Mouse (Mus musculus) embryonic facial prominence, embryonic 14.5 days (tissue): ENCODE measurements around the gene Dact2. TPM values are rescaled to one million over a fixed set of nuclear protein-coding genes. Genes with fewer than 3 reads are reported as not detected.
A peak's percentile ranks its signal among the peaks of the same experiment; 100 is the strongest.

Experiments used
- ATAC-seq: fragments of 200-750 bp; cut with Nextera tagmentation; 2 replicates; pipeline ENCODE4 v1.8.0; 2017; ENCODE audit warnings: low read depth, moderate number of reproducible peaks, moderate TSS enrichment
- DNase-seq: peaks from one replicate; pipeline ENCODE4 v3.0.0-alpha.2; 2015; ENCODE audit warnings: low spot score
- H3K27ac ChIP-seq: fragments of 300-500 bp; sonication (generic); replicated peaks from 2 replicates; pipeline ENCODE4 v1.5.1; 2014; ENCODE audit warnings: low read depth, mild to moderate bottlenecking, low read length, moderate library complexity
- H3K27me3 ChIP-seq: fragments of 300-500 bp; sonication (generic); replicated peaks from 2 replicates; pipeline ENCODE4 v1.6.1; 2014; ENCODE audit warnings: low read length; ENCODE audit not compliant: control insufficient read depth, insufficient read depth
- H3K36me3 ChIP-seq: fragments of 300-500 bp; sonication (generic); 2 replicates; pipeline ENCODE4 v1.6.1; 2014; ENCODE audit warnings: low read length, mixed read lengths; ENCODE audit not compliant: control insufficient read depth, insufficient read depth
- H3K4me1 ChIP-seq: fragments of 300-500 bp; sonication (generic); 2 replicates; pipeline ENCODE4 v1.6.1; 2014; ENCODE audit warnings: antibody characterized with exemption, low read length; ENCODE audit not compliant: control insufficient read depth, insufficient read depth
- H3K4me2 ChIP-seq: fragments of 300-500 bp; sonication (generic); 2 replicates; pipeline ENCODE4 v1.6.1; 2014; ENCODE audit warnings: low read depth, mild to moderate bottlenecking, low read length, moderate library complexity, mixed read lengths
- H3K4me3 ChIP-seq: fragments of 300-500 bp; sonication (generic); 2 replicates; pipeline ENCODE4 v1.5.1; 2014; ENCODE audit warnings: low read depth, mild to moderate bottlenecking, low read length
- H3K9ac ChIP-seq: fragments of 300-500 bp; sonication (generic); 2 replicates; pipeline ENCODE4 v1.6.1; 2014; ENCODE audit warnings: low read depth, mild to moderate bottlenecking, low read length, moderate library complexity, mixed read lengths
- H3K9me3 ChIP-seq: fragments of 300-500 bp; sonication (generic); 2 replicates; pipeline ENCODE4 v1.6.1; 2016; ENCODE audit warnings: low read length; ENCODE audit not compliant: control insufficient read depth
- WGBS: fragments of 180-500 bp; shearing (Covaris S2); extraction: QIAGEN DNeasy Blood & Tissue Kit; methylation state at CpG from one replicate; pipeline ENCODE4 v1.1.7; 2014; 5-methylcytosine and 5-hydroxymethylcytosine counted together
- polyA plus RNA-seq: library from polyadenylated mRNA; unstranded; fragments of >200 nt; fragmentation: Nextera tagmentation; extraction: Ambion mirVana; gene quantifications from 2 replicates; pipeline ENCODE4 v1.2.1, GENCODE M21; 2014

The Dact2 gene
- polyA plus RNA-seq, 1 experiment from 2014 or later, result 4.4 TPM

DNA sequence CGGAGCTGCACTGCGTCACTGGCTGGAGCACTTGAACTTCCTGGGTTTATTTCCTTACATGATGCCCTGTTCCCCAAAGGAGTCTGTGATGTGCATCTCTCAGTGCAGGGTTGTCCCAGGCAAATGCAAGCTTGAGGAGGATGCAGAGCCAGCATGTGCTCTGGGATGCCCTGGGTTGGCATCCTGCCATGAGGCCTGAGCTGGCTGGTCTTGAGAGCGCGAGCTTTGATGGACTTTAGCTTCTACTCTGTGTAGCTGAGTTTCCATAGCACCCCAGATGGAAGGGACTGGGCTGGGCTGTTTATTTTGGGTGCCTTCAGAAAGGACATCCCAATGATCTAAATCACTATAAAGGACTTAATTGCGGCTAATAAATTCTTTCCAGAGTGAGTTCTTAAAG is 36.5 kb downstream of the Dact2 start:
- no peak overlapping the region for H3K4me2 ChIP-seq
- DNase-seq, result no peak
- H3K27me3 ChIP-seq, result no peaks in the 10 kb centered on the region
- peaks cover 13% of the 10 kb centered on the region for H3K4me1 ChIP-seq
- H3K4me3 ChIP-seq, result no peak overlapping the region
- H3K36me3 ChIP-seq, result no peaks in the 10 kb centered on the region
- H3K9me3 ChIP-seq, result no peaks in the 10 kb centered on the region
- 87% methylated on average over 5 of the region's 5 CpGs for WGBS
- no peak overlapping the region for H3K27ac ChIP-seq
- no peak overlapping the region for H3K9ac ChIP-seq
- no peak for ATAC-seq

DNA sequence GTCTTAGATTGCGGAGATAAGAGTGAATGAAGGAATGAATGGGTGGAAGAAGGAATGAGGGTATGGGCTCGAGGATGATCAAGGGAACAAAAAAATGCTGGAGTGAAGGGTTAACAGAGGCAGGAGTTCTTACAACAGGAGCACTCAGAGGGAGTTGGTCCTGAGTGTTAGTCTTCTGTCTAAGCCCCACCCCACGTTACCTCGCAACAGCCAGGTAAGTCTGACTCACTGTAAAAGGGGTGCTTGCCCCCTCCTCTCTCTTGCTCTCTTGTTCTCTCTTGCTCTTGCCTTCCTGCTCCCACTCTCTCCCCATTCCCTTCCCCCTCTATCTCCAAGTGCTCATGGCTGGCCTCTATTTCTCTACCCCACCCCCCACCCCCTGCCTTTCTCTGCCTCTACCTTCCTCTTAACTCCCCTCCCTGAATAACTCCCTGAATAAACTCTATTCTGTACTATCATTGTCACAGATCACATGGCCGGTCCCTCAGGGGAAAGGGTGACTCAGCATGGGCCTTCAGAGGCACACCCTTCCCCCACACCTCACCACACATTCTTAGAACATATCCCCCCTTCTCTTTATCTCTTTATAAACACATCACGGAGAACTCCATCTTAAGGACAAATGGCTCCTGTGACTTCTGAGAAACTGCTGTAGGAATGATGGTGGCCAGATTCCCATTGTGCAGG is 37.2 kb downstream of the Dact2 start:
- DNase-seq (no peak), ATAC-seq (no peak)
- Histone ChIP-seq H3K27me3 (no peaks in the 10 kb centered on the region), H3K36me3 (no peaks in the 10 kb centered on the region), H3K9ac (no peak overlapping the region), H3K4me2 (no peak overlapping the region), H3K9me3 (no peaks in the 10 kb centered on the region), H3K27ac (no peak overlapping the region), H3K4me1 (peaks cover 13% of the 10 kb centered on the region), H3K4me3 (no peak overlapping the region)
- WGBS, result 58% methylated on average over 5 of the region's 6 CpGs

DNA sequence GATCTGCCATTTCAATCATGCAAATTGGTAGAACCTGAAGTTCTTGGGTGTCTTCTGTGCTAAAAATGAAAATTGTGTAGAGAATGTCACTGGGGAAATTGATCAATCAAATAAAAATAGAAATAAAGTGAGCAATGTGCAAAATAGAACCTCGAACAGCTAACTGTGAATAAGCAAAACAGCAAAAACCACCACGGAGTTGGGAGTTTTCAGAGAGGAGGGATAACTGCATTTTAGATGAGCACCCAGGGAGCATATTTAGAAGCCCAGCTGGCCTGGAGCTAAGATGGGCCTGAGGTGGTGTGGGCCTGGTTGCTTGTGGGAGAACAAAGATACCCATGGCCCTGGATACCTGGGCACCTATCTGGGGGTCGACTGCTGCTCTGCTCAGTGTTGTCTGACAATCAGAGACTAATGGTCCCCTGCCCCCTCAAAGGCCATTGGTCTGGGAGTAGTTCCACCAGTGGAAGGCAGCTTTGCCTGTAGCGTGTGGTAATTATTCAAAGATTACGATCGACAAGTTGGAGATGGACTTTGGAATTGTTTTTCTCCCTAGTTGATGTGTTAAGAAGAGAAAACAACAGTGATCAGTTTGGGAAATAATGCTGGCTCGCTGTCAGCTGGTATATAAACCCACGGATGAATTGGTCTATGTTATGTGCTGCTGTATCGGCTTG is 38.0 kb downstream of the Dact2 start:
- WGBS, result 54% methylated on average over 9 of the region's 9 CpGs
- Histone ChIP-seq H3K27ac (peak overlapping the region; percentile 36; the same call in 1 of the 2 replicates), H3K4me2 (peak overlapping the region; percentile 30; the same call in 1 of the 2 replicates)

DNA sequence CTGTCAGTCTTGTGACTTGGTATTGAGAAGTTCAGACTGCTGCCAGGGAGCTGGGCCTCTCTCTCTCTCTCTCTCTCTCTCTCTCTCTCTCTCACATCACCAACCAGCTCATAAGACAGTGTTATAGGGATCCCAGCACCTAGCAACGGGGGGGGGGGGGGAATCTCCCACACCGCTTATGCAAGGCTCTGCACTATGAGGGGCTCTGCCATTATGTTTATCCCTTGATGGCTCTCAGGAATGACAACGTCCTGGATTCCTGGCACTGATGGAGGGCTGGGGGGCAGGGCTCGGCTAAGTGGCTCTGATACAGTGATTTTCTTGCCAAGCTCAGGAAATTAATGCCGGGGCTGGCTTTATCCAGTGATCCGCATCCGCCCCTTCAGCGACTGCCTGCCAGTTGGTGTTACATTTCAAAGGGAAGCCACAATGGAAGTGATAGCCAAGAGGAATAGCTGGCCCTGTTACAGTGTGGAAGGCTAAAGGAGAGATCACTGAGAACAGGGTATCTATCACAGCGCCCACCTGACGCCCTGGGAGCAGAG is 38.7 kb downstream of the Dact2 start:
- Histone ChIP-seq H3K36me3 (no peaks in the 10 kb centered on the region), H3K4me2 (peak overlapping the region; percentile 30), H3K9me3 (no peaks in the 10 kb centered on the region), H3K9ac (no peak overlapping the region), H3K27me3 (no peaks in the 10 kb centered on the region), H3K4me1 (peaks cover 13% of the 10 kb centered on the region), H3K4me3 (no peak overlapping the region), H3K27ac (peak overlapping the region; percentile 36; the same call in 1 of the 2 replicates)
- DNase-seq (peak; percentile 90), ATAC-seq (peak; percentile 82)
- 3% methylated on average over 10 of the region's 10 CpGs for WGBS

More for the DNA sequence above, 38.0 kb downstream of the Dact2 start:
- no peak for DNase-seq
- Histone ChIP-seq H3K4me3 (no peak overlapping the region), H3K36me3 (no peaks in the 10 kb centered on the region), H3K27me3 (no peaks in the 10 kb centered on the region), H3K9me3 (no peaks in the 10 kb centered on the region), H3K4me1 (peaks cover 13% of the 10 kb centered on the region), H3K9ac (no peak overlapping the region)
- ATAC-seq, result no peak

DNA sequence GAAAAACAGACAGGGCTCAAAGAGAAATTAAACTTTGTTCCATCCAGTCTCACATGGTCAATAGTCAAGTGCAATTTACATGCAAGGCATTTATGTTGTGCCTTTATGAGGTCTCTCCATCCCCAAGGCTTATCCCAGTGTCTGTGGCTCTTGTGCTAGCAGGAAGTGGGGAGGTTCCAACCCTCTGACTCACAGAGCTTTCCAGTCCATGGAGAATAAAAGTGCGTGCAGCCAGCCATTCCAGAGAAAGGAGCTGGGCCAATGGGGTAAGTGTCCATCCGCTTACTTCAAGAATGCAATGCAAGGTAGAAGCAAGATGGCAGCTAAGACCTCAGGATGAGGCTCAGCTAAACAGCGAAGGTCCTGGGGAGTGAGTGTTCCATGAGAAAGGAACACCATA is 43.3 kb downstream of the Dact2 start:
- no peak for ATAC-seq
- peaks cover 7% of the 10 kb centered on the region for H3K4me1 ChIP-seq
- no peak overlapping the region for H3K27ac ChIP-seq
- H3K4me2 ChIP-seq, result no peak overlapping the region
- WGBS, result 91% methylated on average over 3 of the region's 3 CpGs
- no peaks in the 10 kb centered on the region for H3K36me3 ChIP-seq
- no peaks in the 10 kb centered on the region for H3K9me3 ChIP-seq
- H3K9ac ChIP-seq, result no peak overlapping the region
- no peak overlapping the region for H3K4me3 ChIP-seq
- no peaks in the 10 kb centered on the region for H3K27me3 ChIP-seq
- DNase-seq, result no peak

DNA sequence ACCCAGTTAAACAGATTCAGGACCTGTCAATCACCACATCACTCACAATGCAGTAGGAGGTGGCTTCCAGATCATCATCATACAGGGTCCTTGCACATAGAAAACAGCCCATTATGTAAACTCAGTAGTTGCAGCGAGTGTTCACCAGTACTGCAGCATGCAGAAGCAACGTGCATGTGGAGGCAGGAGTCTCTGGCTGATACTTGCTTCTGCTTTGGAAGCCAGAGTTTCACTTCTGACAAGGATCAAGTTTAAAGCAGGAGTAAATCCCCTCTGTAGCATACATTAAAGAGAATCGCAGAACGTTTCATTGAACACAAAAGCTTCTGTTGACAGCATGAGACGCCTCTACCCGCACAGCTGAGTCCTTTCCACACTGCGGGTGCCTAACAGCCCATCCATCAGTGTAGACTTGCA is 46.3 kb downstream of the Dact2 start:
- no peak overlapping the region for H3K4me3 ChIP-seq
- no peaks in the 10 kb centered on the region for H3K27me3 ChIP-seq
- no peaks in the 10 kb centered on the region for H3K9me3 ChIP-seq
- 39% methylated on average over 7 of the region's 7 CpGs for WGBS
- no peak overlapping the region for H3K4me2 ChIP-seq
- peak; percentile 63 for DNase-seq
- H3K9ac ChIP-seq, result no peak overlapping the region
- no peak overlapping the region for H3K27ac ChIP-seq
- ATAC-seq, result peak; percentile 53; the same call in 1 of the 2 replicates
- no peaks in the 10 kb centered on the region for H3K36me3 ChIP-seq
- no peaks in the 10 kb centered on the region for H3K4me1 ChIP-seq

Other genes starting within 250 kb of the Dact2 start
- not detected in 2 replicates for gene Gm7356, start 200.6 kb downstream of the Dact2 start, polyA plus RNA-seq
- not detected in 2 replicates for gene Gm7358, start 144.8 kb downstream of the Dact2 start, polyA plus RNA-seq
- 207 and 229 TPM in 2 replicates for gene Smoc2, start 75.2 kb upstream of the Dact2 start, polyA plus RNA-seq